Mouse (Mus musculus) stomach, embryonic 14.5 days (tissue): ENCODE measurements around the gene Gpr162. TPM values are rescaled to one million over a fixed set of nuclear protein-coding genes. Genes with fewer than 3 reads are reported as not detected.

ENCODE experiments used
- ATAC-seq: fragments of 200-750 bp; cut with Nextera tagmentation; 2 replicates; pipeline ENCODE4 v1.8.0; 2017; ENCODE audit warnings: low read depth, moderate TSS enrichment; ENCODE audit not compliant: insufficient number of reproducible peaks, insufficient read depth, low FRiP score
- H3K27ac ChIP-seq: fragments of 300-500 bp; sonication (generic); 2 replicates; pipeline ENCODE4 v1.5.1; 2014; ENCODE audit warnings: mild to moderate bottlenecking, low read length, moderate library complexity, mixed read lengths
- H3K27me3 ChIP-seq: fragments of 300-500 bp; sonication (generic); 2 replicates; pipeline ENCODE4 v1.6.1; 2014; ENCODE audit warnings: low read length, control low read depth, mixed read lengths; ENCODE audit not compliant: control insufficient read depth, insufficient read depth
- H3K36me3 ChIP-seq: fragments of 300-500 bp; sonication (generic); 2 replicates; pipeline ENCODE4 v1.6.1; 2014; ENCODE audit warnings: mild to moderate bottlenecking, control low read depth, low read length, moderate library complexity, mixed read lengths; ENCODE audit not compliant: control insufficient read depth, insufficient read depth
- H3K4me1 ChIP-seq: fragments of 300-500 bp; sonication (generic); 2 replicates; pipeline ENCODE4 v1.6.1; 2014; ENCODE audit warnings: low read length, control low read depth, mixed read lengths; ENCODE audit not compliant: control insufficient read depth, insufficient read depth
- H3K4me2 ChIP-seq: fragments of 300-500 bp; sonication (generic); replicated peaks from 2 replicates; pipeline ENCODE4 v1.6.1; 2014; ENCODE audit warnings: low read depth, low read length, control low read depth
- H3K4me3 ChIP-seq: fragments of 300-500 bp; sonication (generic); 2 replicates; pipeline ENCODE4 v1.5.1; 2014; ENCODE audit warnings: low read depth, low read length, control low read depth
- H3K9ac ChIP-seq: fragments of 300-500 bp; sonication (generic); replicated peaks from 2 replicates; pipeline ENCODE4 v1.6.1; 2014; ENCODE audit warnings: low read depth, mild to moderate bottlenecking, control low read depth, low read length, moderate library complexity, mixed read lengths
- H3K9me3 ChIP-seq: fragments of 300-500 bp; sonication (generic); 2 replicates; pipeline ENCODE4 v1.6.1; 2016; ENCODE audit warnings: low read depth, low read length, control low read depth; ENCODE audit not compliant: control insufficient read depth
- WGBS: fragments of 180-500 bp; shearing (Covaris S2); extraction: QIAGEN DNeasy Blood & Tissue Kit; methylation state at CpG from one replicate; pipeline ENCODE4 v1.1.7; 2014; 5-methylcytosine and 5-hydroxymethylcytosine counted together
- polyA plus RNA-seq: library from polyadenylated mRNA; unstranded; fragments of >200 nt; fragmentation: Nextera tagmentation; extraction: Ambion mirVana; gene quantifications from 2 replicates; pipeline ENCODE4 v1.2.1, GENCODE M21; 2014

Gene Gpr162
- polyA plus RNA-seq, 1 experiment from 2014 or later, result 0.91 TPM

DNA sequence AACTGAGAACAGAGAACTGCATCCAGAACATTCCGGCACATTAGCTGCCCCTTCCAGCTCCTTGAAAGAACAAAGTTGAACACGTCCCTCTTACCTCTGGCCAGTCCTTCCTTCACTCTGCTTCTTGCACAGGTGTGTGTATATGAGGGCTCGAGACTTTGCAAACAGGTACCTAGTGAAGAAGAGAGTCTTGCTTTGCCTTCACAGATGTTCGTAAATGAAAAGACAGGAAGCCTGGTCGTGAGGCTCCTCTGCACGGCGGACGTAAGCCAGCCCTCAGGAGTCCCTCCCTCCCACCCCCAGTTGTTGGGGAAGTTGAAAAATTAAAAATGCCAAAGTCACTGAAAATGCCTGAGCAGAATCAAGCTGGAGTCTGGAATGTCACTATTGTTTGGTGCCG, 24.2 kb upstream of the Gpr162 start, which contains the start of gene Cd4:
TSS of gene Cd4 (minus strand) at position 236 of the 400 bp plus-strand sequence.
- H3K36me3 ChIP-seq, result no peaks in the 10 kb centered on the region
- no peak within 1 kb of the TSS for H3K4me2 ChIP-seq
- no peaks in the 10 kb centered on the region for H3K4me1 ChIP-seq
- H3K9me3 ChIP-seq, result no peaks in the 10 kb centered on the region
- no peak within 1 kb of the TSS for H3K4me3 ChIP-seq
- no peaks in the 10 kb centered on the region for H3K27me3 ChIP-seq
- no peak within 1 kb of the TSS for H3K9ac ChIP-seq
- ATAC-seq, result no peak
- H3K27ac ChIP-seq, result no peak within 1 kb of the TSS
- WGBS, result 73% methylated on average over 9 of the region's 9 CpGs

DNA sequence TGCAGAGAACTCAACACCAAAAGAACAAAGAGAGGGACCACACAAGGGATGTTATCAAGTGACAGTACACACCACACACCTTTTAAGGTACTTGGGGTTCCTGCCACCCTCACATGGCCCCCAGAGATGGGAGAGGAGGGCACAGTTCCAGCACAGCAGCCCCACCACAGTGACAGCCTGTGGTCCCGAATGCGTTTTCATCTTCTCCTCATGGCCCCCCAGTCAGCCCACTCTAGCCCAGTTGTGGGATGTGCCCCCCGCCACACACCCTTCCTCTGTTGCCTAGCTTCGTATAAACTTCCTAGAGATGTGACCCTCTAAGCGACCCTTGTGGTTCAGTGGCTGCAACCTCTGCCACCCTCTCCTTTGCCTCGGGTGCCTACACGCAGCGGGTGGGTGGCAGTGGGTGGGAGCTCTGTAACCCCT, 22.2 kb upstream of the Gpr162 start:
- Histone ChIP-seq H3K27me3 (no peaks in the 10 kb centered on the region), H3K27ac (no peak overlapping the region), H3K4me2 (no peak overlapping the region), H3K4me3 (no peak overlapping the region), H3K9me3 (no peaks in the 10 kb centered on the region), H3K9ac (no peak overlapping the region), H3K36me3 (no peaks in the 10 kb centered on the region), H3K4me1 (no peaks in the 10 kb centered on the region)
- no peak for ATAC-seq
- 87% methylated on average over 8 of the region's 8 CpGs for WGBS

DNA sequence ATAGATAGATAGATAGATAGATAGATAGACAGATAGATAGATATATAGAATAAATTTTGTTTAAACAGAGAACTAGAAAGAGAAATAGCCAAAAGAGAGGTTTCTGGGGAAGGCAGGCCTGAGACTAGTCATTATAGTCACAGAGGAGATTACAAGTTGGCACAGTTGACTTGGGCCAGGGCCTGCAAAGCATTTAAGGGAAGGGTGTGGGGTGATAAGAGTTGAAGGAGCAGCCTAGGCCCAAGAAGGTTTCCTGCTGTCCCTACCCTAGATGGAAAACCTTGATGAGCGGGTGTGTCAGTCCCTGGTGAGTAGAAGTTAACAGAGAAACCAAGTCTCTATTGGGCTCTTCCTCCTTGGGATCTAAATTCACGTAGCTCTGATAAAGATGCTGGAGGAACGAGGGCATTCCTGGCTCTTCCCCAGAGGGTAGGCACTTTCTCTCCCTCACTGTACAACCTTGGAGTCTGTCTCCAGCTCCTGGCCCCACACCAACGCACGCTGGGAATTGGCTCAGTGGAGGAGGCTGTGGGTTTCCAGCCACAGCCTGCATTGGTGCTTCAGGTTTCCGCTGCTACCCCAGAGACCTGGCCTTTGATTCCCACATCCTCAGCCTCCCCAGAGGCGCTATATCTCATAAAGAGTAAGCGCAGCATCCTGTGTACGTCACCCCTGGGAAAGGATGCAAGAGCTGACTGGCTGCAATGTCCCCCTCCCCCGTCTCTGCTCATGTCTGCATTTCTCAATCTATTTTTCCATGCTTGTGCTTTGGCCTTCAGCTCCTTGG, 21.1 kb upstream of the Gpr162 start:
- ATAC-seq, result no peak
- H3K27ac ChIP-seq, result no peak overlapping the region
- no peak overlapping the region for H3K4me3 ChIP-seq
- no peaks in the 10 kb centered on the region for H3K27me3 ChIP-seq
- 76% methylated on average over 10 of the region's 10 CpGs for WGBS
- H3K4me1 ChIP-seq, result no peaks in the 10 kb centered on the region
- H3K9me3 ChIP-seq, result no peaks in the 10 kb centered on the region
- H3K9ac ChIP-seq, result no peak overlapping the region
- H3K36me3 ChIP-seq, result no peaks in the 10 kb centered on the region
- H3K4me2 ChIP-seq, result no peak overlapping the region

DNA sequence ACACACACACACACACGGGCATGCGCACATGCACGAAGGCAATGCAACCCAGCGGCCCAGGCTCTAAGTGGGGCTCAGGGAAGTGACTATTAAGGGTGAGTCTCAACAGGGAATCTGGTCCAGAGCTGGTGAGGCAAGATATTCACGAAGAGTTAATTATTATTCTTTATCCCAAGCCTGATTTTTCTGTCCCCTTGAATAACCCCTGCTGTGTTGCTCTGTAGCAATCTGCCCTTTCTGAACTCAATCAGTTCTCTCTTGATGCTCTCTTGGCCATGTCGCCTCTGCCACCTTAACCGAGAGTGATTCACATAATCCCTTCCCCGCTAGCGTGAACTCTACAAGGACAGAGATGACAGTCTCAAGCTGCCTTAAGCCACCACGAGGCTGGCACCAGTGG, 19.6 kb upstream of the Gpr162 start:
- Histone ChIP-seq H3K4me2 (no peak overlapping the region), H3K4me3 (no peak overlapping the region), H3K9me3 (no peaks in the 10 kb centered on the region), H3K27me3 (no peaks in the 10 kb centered on the region), H3K9ac (no peak overlapping the region), H3K4me1 (no peaks in the 10 kb centered on the region), H3K36me3 (no peaks in the 10 kb centered on the region), H3K27ac (no peak overlapping the region)
- WGBS, result 78% methylated on average over 10 of the region's 10 CpGs
- ATAC-seq, result no peak

DNA sequence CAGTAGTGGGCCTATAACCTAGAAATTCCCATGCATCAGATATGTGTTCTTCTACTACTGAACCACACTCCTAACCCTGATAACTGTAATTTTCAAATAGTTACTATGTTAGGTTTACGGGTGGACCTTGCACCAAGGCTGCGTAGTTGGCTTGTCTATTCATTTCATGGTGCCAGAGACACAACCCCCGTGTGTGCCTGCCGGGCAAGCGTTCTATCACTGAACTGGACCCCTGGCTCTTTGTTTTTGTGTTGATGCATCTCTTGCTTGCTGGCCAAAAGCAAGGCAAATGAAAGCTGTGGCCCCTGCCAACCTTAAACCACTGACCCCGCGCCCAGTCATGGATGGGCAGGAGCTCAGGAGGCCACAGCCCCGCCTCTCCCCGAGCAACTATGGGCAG, 18.0 kb upstream of the Gpr162 start:
- H3K36me3 ChIP-seq, result no peaks in the 10 kb centered on the region
- H3K9ac ChIP-seq, result no peak overlapping the region
- H3K9me3 ChIP-seq, result no peaks in the 10 kb centered on the region
- WGBS, result 94% methylated on average over 9 of the region's 9 CpGs
- H3K27me3 ChIP-seq, result no peaks in the 10 kb centered on the region
- ATAC-seq, result no peak
- no peak overlapping the region for H3K4me3 ChIP-seq
- no peak overlapping the region for H3K4me2 ChIP-seq
- no peaks in the 10 kb centered on the region for H3K4me1 ChIP-seq
- no peak overlapping the region for H3K27ac ChIP-seq

DNA sequence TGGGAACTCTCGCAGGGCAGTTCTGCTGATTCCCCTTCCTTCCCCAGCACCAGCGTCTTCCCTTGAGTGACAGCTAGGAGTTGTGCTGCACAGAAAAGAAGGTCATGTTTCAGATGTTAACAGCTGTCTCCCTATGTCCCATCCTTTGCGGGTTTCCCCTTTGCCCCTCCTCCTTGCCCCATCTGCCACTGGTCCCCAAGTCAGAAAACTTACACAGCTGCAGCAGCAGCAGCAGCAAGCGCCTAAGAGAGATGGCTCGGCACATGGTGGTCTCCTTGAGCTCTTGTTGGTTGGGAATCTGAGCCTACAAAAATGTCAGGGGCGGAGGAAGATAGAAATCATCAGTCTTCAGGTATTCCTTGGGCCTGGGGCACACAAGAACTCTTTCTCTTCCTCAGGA, 15.6 kb upstream of the Gpr162 start:
- WGBS, result 47% methylated on average over 6 of the region's 6 CpGs
- Histone ChIP-seq H3K4me1 (no peaks in the 10 kb centered on the region), H3K27me3 (no peaks in the 10 kb centered on the region), H3K36me3 (no peaks in the 10 kb centered on the region), H3K9ac (no peak overlapping the region), H3K4me2 (no peak overlapping the region), H3K9me3 (no peaks in the 10 kb centered on the region), H3K4me3 (no peak overlapping the region), H3K27ac (no peak overlapping the region)
- no peak for ATAC-seq

DNA sequence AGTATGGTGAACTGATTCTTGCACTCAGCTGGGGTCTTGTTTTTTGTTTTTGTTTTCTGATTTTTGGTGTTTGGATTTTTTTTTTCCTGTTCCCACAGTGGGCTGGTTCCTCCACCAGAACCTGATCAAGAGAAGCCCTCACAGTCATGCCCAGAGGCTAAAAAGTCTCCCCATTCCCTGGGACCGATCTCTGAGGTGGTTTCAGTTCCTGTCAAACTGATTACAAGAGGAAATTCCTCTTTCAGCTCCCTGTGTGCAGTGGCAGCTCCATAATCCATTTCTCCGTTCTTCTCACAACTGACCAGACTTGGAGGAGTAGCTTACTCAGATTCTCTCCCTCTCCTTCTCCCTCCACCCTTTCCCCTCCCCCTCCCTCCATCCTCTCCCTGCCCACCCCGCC, 10.6 kb upstream of the Gpr162 start:
- ATAC-seq, result no peak
- no peak overlapping the region for H3K9ac ChIP-seq
- 37% methylated on average over 2 of the region's 3 CpGs for WGBS
- H3K27me3 ChIP-seq, result no peaks in the 10 kb centered on the region
- H3K4me2 ChIP-seq, result no peak overlapping the region
- no peaks in the 10 kb centered on the region for H3K36me3 ChIP-seq
- no peak overlapping the region for H3K27ac ChIP-seq
- no peaks in the 10 kb centered on the region for H3K9me3 ChIP-seq
- no peak overlapping the region for H3K4me3 ChIP-seq
- H3K4me1 ChIP-seq, result no peaks in the 10 kb centered on the region

DNA sequence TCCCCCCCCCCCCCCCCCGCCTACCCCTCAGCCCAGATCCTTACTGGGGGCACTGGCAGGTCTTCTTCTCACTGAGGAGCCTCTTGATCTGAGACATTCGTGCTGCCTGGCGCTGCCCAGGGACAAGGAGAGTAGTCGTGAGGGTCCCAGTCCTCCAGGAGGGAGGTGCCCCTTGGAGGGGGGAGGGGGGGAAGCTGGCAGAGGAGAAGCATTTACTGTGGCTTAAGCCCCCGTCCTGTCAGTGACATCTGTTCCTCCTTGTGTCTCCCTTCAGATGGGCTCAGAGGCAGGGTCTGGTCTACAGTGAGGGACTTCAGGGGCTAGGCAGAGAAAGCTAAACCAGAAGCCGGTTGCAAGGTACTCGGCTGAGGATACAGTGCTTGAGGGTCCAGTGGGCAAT, 2.8 kb upstream of the Gpr162 start:
- Histone ChIP-seq H3K4me1 (peaks cover 10% of the 10 kb centered on the region; the same call in 1 of the 2 replicates), H3K36me3 (no peaks in the 10 kb centered on the region), H3K27ac (no peak overlapping the region), H3K27me3 (no peaks in the 10 kb centered on the region), H3K9ac (no peak overlapping the region), H3K4me2 (no peak overlapping the region), H3K9me3 (no peaks in the 10 kb centered on the region), H3K4me3 (no peak overlapping the region)
- no peak for ATAC-seq
- WGBS, result 57% methylated on average over 6 of the region's 7 CpGs
